Mouse (Mus musculus) hematopoietic stem cell, adult 5-6 weeks (primary cell): ENCODE results near the gene Spag4. TPM values are rescaled to one million over a fixed set of nuclear protein-coding genes. Genes with fewer than 3 reads are reported as not detected.
A peak's percentile ranks its signal among the peaks of the same experiment; 100 is the strongest.
"Not testable (repeated sequence)": the region's sequence is repeated elsewhere in the genome, so short reads cannot be mapped to it uniquely, and the experiment has no call there.

Experiments used
- ATAC-seq, 2 experiments: fragments of 125-278 bp in 1 of 2; replicated peaks in 1 of 2; 2 replicates each; pipeline ENCODE4 v1.8.0; 2016 to 2017; ENCODE audit warnings: inconsistent platforms in 2 of 2, mild to moderate bottlenecking in 2 of 2, moderate number of reproducible peaks in 2 of 2, low read depth in 1 of 2, moderate TSS enrichment in 1 of 2; ENCODE audit not compliant: low FRiP score in 2 of 2, poor library complexity in 2 of 2, severe bottlenecking in 2 of 2, insufficient read depth in 1 of 2, low TSS enrichment in 1 of 2
- total RNA-seq: library from RNA; stranded (forward); fragments of 172-1452, 232-1000 nt; gene quantifications from 2 replicates; pipeline ENCODE4 v1.2.3, GENCODE M21; 2017

Gene Spag4
- total RNA-seq, 1 experiment from 2014 or later, result 3.9 TPM

DNA sequence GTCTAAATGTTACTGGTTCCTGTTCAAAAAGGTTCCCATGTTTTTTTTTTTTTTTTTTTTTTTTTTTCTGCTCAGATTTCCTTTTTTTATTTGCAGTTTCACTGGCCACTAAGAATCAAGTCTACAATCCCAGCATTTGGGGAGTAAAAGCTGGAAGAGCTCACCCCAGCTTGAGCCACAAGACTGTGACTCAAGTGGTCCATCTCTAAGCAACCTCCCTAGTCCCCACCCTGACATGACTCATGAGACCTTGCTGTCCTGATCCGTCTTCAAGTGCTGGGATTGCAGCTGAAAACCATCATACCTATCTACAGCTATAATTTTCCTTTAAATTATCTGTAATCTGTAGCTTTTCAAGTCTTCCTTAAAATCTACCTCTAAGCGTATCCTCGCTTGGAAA, 19.6 kb downstream of the Spag4 start:
- ATAC-seq, result no peak

DNA sequence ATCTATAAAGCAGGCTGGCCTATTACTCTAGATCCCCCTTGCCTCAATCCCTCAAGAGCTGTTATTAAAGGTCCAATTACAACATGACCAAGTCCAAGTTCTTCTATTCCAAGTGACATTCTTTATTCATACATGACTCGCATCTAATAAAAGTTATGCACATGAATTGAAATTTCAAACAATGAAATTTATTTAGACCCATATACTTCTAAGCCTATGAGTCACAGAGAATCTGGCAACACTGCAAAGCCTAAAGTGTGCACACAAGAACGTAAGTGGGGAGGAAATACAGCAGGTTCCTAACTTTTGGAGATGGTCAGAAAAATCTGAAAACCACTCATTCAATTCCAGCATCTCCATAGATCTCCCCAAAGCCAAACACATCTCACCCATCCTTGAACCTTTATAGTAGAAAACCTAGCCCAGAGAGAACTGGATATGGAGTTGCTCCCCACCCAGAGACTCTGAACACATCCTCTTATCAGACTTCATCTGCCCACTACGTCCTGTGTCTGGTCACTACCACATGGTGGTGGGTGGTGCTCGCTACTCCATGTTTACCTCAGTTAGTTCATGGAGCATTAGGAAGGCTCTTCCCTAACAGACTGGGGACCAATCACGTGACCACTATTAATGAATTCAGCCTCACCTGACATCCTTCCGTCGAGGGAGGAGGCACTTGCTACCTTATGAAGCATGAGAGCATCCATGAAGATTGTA, 22.6 kb downstream of the Spag4 start:
- no peak for ATAC-seq

DNA sequence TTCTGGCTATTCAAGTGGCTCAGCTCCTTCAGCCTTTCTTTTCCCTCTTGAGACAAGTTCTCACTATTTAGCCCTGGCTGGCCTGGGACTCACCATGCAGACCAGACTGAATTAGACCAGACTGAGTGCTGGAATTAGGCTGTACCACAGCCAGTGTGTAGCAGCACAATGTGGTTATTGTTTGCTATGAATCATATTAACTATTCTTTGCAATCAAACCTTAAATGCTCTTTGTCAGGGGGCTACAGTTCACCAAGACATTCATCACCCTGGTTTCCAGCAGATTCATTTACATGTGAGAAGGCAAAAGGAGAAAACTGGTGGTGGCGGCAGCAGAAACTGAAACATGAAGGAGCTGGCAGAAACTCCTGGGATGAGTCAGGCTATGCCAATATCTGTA, 24.8 kb downstream of the Spag4 start:
- no peak for ATAC-seq

DNA sequence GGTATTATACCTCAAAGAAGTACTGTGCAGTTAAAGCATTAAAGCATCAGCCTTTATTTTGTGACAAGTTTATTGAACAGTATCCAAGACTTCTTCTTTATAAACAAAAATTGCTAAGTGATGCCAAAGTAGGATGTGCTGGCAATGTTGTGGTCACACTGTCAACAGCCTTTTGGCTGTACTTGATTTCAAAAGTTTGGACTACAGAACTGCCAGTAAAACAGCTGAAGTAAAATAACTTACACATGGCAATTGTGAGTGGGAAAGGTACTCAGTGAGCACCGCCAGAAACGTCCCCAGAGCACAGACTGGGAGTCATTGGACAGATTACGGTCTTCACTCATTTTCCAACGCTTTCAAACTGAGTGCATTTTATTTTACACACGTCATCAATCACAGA, 27.0 kb downstream of the Spag4 start:
- no peak for ATAC-seq

DNA sequence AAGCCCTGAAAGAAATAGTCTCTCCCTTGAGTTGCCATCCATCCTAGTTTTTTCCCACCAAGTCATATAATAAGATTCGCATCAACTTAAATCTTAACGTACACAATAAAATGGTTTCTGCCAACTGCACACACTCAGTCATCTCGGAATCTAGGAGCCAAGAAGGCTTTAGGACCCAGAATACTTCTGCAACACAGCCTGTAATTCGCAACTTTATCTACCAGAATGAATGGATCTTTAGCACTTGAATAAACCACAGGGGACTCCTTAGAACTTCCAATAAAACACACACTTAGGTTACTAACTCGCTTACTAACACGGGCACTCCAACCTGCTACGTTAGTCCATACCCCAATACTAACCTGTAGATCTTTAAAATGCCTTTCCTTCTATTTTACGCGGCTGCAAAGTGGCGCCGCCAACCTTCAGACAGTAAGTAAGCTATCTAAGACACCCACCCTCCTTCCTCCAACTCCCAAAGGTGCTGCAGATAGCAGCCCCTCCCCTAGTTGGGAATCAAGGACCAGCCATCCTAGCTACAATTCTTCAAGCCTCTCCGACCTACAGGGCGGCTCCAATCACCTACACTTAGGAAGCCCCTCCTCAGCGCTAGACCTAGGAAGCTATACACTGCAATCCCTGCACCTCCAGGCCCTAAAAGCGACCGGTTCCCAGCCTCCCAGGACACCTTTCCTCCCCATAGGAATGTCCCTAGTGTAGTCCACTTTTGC, 45.8 kb downstream of the Spag4 start:
- ATAC-seq, result peak; percentile 14 to 22; a peak in 1 of 4 replicates

DNA sequence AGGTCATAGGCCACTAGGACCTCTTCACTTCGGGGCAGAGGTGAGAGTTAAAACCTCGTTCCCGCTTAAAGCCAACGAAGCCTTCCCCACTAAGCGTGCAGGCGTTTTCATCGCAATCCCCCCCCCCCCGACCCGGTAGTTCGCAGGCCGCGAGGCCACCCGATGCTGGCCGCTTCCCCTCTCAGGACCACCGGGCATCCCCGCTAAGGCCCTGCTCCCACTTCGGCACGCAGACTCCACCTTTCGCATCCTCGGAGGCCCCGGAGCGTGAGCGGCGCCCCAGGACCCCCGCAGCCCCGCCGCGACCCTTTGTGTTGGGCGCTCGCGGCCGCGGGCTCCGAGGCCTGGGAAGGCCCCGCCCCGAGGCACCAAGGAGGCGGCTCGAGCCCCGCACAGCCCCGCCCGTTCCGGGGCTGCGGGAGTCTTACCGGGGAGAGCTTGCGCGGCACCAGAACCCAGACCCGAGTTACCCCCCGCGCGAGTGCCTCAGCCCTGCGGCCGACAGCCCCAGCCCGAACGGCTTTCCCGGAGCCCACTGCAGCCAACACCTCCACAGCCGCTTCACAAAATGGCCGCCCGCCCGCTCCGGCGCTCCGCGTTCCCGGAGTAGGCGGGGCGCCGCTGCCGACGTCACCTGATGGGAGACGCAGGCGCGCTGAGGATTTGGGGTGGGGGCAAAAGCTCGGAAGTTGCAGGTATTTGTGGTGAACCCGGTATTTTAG, 46.5 kb downstream of the Spag4 start, which contains the start of the genes Cpne1 and Rbm12:
TSS of gene Cpne1 (minus strand) at position 608 of the 722 bp plus-strand sequence.
TSS of gene Rbm12 (minus strand) at position 621 of the 722 bp plus-strand sequence.
- ATAC-seq, result peak; percentile 81 to 96

DNA sequence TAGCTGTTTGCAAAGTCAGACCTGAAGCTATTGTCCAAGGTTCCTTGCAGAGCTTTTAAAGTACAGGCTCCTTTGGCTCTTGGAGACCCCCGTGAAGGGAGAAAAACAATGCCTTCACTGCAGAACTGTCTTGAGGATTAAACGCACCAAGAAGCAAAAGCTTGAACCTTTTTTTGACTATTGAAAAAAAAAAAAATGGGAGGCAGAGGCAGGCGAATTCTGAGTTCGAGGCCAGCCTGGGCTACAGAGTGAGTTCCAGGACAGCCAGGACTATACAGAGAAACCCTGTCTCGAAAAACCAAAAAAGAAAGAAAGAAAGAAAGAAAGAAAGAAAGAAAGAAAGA, 47.1 kb downstream of the Spag4 start:
- ATAC-seq, result not testable (repeated sequence)

DNA sequence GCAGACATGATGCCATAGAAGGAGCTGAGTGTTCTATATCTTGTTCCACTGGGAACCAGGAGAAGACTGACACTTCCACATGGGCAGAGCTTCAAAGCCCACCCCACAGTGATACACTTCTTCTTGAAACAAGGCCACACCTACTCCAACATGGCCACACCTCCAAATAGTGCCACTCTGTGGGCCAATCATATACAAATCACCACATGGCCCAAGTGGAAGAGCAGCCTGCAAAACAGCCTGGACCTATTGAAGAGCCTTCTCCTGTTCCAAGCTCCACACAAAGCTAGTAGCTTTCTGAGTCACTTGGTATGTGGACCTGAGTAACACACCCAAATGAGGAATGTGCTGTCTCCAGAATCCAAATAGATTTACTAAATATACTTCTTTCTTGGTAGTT, 54.6 kb downstream of the Spag4 start:
- ATAC-seq, result no peak

Other genes with a start within 250 kb of the Spag4 start
- 21.0 and 27.2 TPM in 2 replicates for gene BC029722, start 245.7 kb upstream of the Spag4 start, total RNA-seq
- 32.9 and 107 TPM in 2 replicates for gene Eif6, start 238.2 kb upstream of the Spag4 start, total RNA-seq
- not detected in 2 replicates for gene Fam83c, start 230.3 kb upstream of the Spag4 start, total RNA-seq
- 28.0 and 59.3 TPM in 2 replicates for gene Uqcc1, start 134.9 kb upstream of the Spag4 start, total RNA-seq
- not detected in 2 replicates for gene Gm15557, start 124.4 kb upstream of the Spag4 start, total RNA-seq
- not detected in 2 replicates for gene Gdf5, start 119.8 kb upstream of the Spag4 start, total RNA-seq
- gene Cep250, start 108.7 kb upstream of the Spag4 start, total RNA-seq, result 30.9 and 66.9 TPM in 2 replicates
- 0.69 and 1.4 TPM in 2 replicates for gene 6430550D23Rik, start 57.2 kb upstream of the Spag4 start, total RNA-seq
- 84.0 and 97.9 TPM in 2 replicates for gene Ergic3, start 57.1 kb upstream of the Spag4 start, total RNA-seq
- not detected in 2 replicates for gene Fer1l4, start 12.2 kb upstream of the Spag4 start, total RNA-seq
- gene Cpne1, start 46.8 kb downstream of the Spag4 start, total RNA-seq, result 19.0 and 19.3 TPM in 2 replicates
- 30.1 and 79.7 TPM in 2 replicates for gene Rbm12, start 46.8 kb downstream of the Spag4 start, total RNA-seq
- gene Gm28036, start 61.9 kb downstream of the Spag4 start, total RNA-seq, result 44.1 and 94.3 TPM in 2 replicates
- 10.6 and 18.3 TPM in 2 replicates for gene Romo1, start 78.9 kb downstream of the Spag4 start, total RNA-seq
- gene Nfs1, start 79.0 kb downstream of the Spag4 start, total RNA-seq, result 32.7 and 37.4 TPM in 2 replicates
- gene Rbm39, start 115.1 kb downstream of the Spag4 start, total RNA-seq, result 988 and 1,114 TPM in 2 replicates
- 65.4 and 111 TPM in 2 replicates for gene Phf20, start 131.3 kb downstream of the Spag4 start, total RNA-seq
- 3.8 and 10.5 TPM in 2 replicates for gene Cnbd2, start 247.1 kb downstream of the Spag4 start, total RNA-seq
- 20.2 and 27.3 TPM in 2 replicates for gene Scand1, start 247.5 kb downstream of the Spag4 start, total RNA-seq